Comparison of ENCODE assay signal across 14 mouse cellular contexts in genomic region chr1:194682021-194682420, GRCm38 (mm10).
DNase-seq lines count a peak whose midpoint lies in the region; ATAC-seq lines count a peak whose summit lies in the region.
"Had no signal": no experiment of that assay in that cellular context is flagged by ENCODE, and none has a peak within 500 bp of the region (broad histone marks: within the 10 kb centered on the region; RNA-seq: fewer than 3 reads in every experiment).

No protein-coding gene starts in this region.

- no peak overlapping the region for H3K27ac ChIP-seq in lung, embryonic 16.5 days (ENCODE audit: low read length)
- H3K27ac ChIP-seq: embryonic facial prominence, embryonic 15.5 days; liver, embryonic 13.5 days had no signal

- no peaks in the 10 kb centered on the region for H3K27me3 ChIP-seq in lung, embryonic 16.5 days (ENCODE audit: control insufficient read depth, insufficient read depth, low read depth, low read length)
- H3K27me3 ChIP-seq: embryonic facial prominence, embryonic 15.5 days; liver, embryonic 13.5 days had no signal

- no peak overlapping the region for H3K4me2 ChIP-seq in lung, embryonic 16.5 days (ENCODE audit: low read depth, low read length)
- H3K4me2 ChIP-seq: embryonic facial prominence, embryonic 15.5 days; liver, embryonic 13.5 days had no signal

- H3K36me3 ChIP-seq in lung, embryonic 16.5 days (ENCODE audit: control insufficient read depth, insufficient read depth, low read length): no peaks in the 10 kb centered on the region
- H3K36me3 ChIP-seq: embryonic facial prominence, embryonic 15.5 days; liver, embryonic 13.5 days had no signal

- peaks cover 17% of the 10 kb centered on the region for H3K4me1 ChIP-seq in lung, embryonic 16.5 days (replicated peaks; ENCODE audit: control insufficient read depth, insufficient read depth, low read length)

- ATAC-seq in lung, embryonic 16.5 days (ENCODE audit: low read depth): peak; percentile 35; the same call in 1 of the 2 replicates

- no peak overlapping the region for H3K4me3 ChIP-seq in lung, embryonic 16.5 days (ENCODE audit: low read length)
- H3K4me3 ChIP-seq: embryonic facial prominence, embryonic 15.5 days; liver, embryonic 13.5 days had no signal

- H3K9me3 ChIP-seq in lung, embryonic 16.5 days (ENCODE audit: control insufficient read depth, low read length): no peaks in the 10 kb centered on the region
- H3K9me3 ChIP-seq: embryonic facial prominence, embryonic 15.5 days; liver, embryonic 13.5 days had no signal

- H3K9ac ChIP-seq in lung, embryonic 16.5 days (ENCODE audit: low read length): no peak overlapping the region
- H3K9ac ChIP-seq: embryonic facial prominence, embryonic 15.5 days; liver, embryonic 13.5 days had no signal

- DNase-seq in lung, postnatal 36 days: no peak
- peak; percentile 29 to 55 for DNase-seq in frontal cortex, postnatal 10 days (ENCODE audit: low spot score in 2 of 2)
- peak; percentile 37 to 91 for DNase-seq in left cerebral cortex, adult 8-10 months (ENCODE audit: low spot score in 2 of 2)
- DNase-seq in telencephalon, adult 2 months (ENCODE audit: low read depth, low spot score): peak; percentile 86
- DNase-seq in c-Kit-positive CD71-positive TER-119-positive erythroid progenitor cells, embryonic 14.5 days (ENCODE audit: low spot score): no peak
- DNase-seq in spleen, postnatal 10 days (ENCODE audit: low spot score in 2 of 2): no peak
- DNase-seq in neural tube, embryonic 10.5 days (ENCODE audit: extremely low spot score, low spot score): no peak
- DNase-seq: adrenal gland, adult 2 months; heart, adult 18-20 months; kidney, adult 2 months; liver, embryonic 13.5 days; midbrain, embryonic 14.5 days had no signal

Comparison
In these comparisons a context has a peak if more than half of its experiments do, and no peak if none do; other contexts are left out.
1. DNase-seq: peak in frontal cortex, postnatal 10 days (2 of 2), left cerebral cortex, adult 8-10 months (2 of 2) and telencephalon, adult 2 months (single experiment); none in lung, postnatal 36 days (single experiment), c-Kit-positive CD71-positive TER-119-positive erythroid progenitor cells, embryonic 14.5 days (single experiment), spleen, postnatal 10 days (0 of 2) and neural tube, embryonic 10.5 days (single experiment).